ENCODE assay signal across 21 mouse cellular contexts in genomic region chr11:69476802-69477201, GRCm38 (mm10).
DNase-seq lines count a peak whose midpoint lies in the region; ATAC-seq and TF ChIP-seq lines count a peak whose summit lies in the region.
"Had no signal": no experiment of that assay in that cellular context is flagged by ENCODE, and none has a peak within 500 bp of the region (broad histone marks: within the 10 kb centered on the region; RNA-seq: fewer than 3 reads in every experiment).

No protein-coding gene starts in this region.

- no peaks in the 10 kb centered on the region for H3K4me1 ChIP-seq in lung, postnatal 0 days (ENCODE audit: insufficient read depth, low read depth, low read length)

- no peak overlapping the region for H3K4me2 ChIP-seq in lung, postnatal 0 days (replicated peaks; ENCODE audit: low read depth, low read length)
- H3K4me2 ChIP-seq: embryonic facial prominence, embryonic 15.5 days; heart, embryonic 13.5 days; hindbrain, embryonic 13.5 days had no signal

- ATAC-seq in lung, postnatal 0 days: peak; percentile 77
- ATAC-seq in monocyte, adult 5-6 weeks (replicated peaks; ENCODE audit: insufficient number of reproducible peaks, low FRiP score, low TSS enrichment, poor library complexity, severe bottlenecking): no peak
- ATAC-seq: forebrain, embryonic 14.5 days had no signal

- no peak overlapping the region for H3K4me3 ChIP-seq in lung, postnatal 0 days (ENCODE audit: low read depth, low read length)
- H3K4me3 ChIP-seq: embryonic facial prominence, embryonic 15.5 days; erythroblast, embryonic 14.5 days; forebrain, embryonic 10.5 days; gastrocnemius, adult 2 months; heart, embryonic 13.5 days; hindbrain, embryonic 13.5 days had no signal

- no peak overlapping the region for H3K27ac ChIP-seq in lung, postnatal 0 days (ENCODE audit: low read length)
- H3K27ac ChIP-seq: embryonic facial prominence, embryonic 15.5 days; gastrocnemius, adult 2 months; heart, embryonic 13.5 days; hindbrain, embryonic 13.5 days had no signal

- no peaks in the 10 kb centered on the region for H3K36me3 ChIP-seq in lung, postnatal 0 days (ENCODE audit: insufficient read depth, low read length)
- H3K36me3 ChIP-seq: forebrain, embryonic 10.5 days; heart, embryonic 13.5 days; hindbrain, embryonic 13.5 days had no signal

- peak; percentile 67 to 78 for DNase-seq in lung, adult 18-20 months
- peak; percentile 85 for DNase-seq in lung, postnatal 0 days (ENCODE audit: low spot score)
- DNase-seq in lung, postnatal 36 days: peak; percentile 83
- DNase-seq in ovary, postnatal 10 days (ENCODE audit: low spot score): no peak
- no peak for DNase-seq in left cerebral cortex, adult 8-10 months (ENCODE audit: low spot score in 2 of 2)
- DNase-seq: adrenal gland, adult 2 months; adrenal gland, postnatal 36 days; cerebellum, adult 2 months; cerebellum, postnatal 14 days; embryo, embryonic 11 days; gastrocnemius, adult 2 months; gastrocnemius, postnatal 25 days; heart, adult 11 months; heart, postnatal 36 days had no signal

- peak; percentile 65 for TF ChIP-seq EP300 in lung, postnatal 0 days (IDR thresholded peaks at IDR 0.05)

- H3K9ac ChIP-seq in lung, postnatal 0 days (replicated peaks; ENCODE audit: low read depth): no peak overlapping the region
- H3K9ac ChIP-seq: embryonic facial prominence, embryonic 15.5 days; heart, embryonic 13.5 days; hindbrain, embryonic 13.5 days had no signal

- H3K27me3 ChIP-seq in lung, postnatal 0 days (replicated peaks; ENCODE audit: insufficient read depth, low read length): no peaks in the 10 kb centered on the region
- H3K27me3 ChIP-seq: embryonic facial prominence, embryonic 15.5 days; hindbrain, embryonic 13.5 days had no signal

- no peaks in the 10 kb centered on the region for H3K9me3 ChIP-seq in lung, postnatal 0 days (ENCODE audit: low read length)
- H3K9me3 ChIP-seq: embryonic facial prominence, embryonic 15.5 days; forebrain, embryonic 10.5 days; heart, embryonic 13.5 days; hindbrain, embryonic 13.5 days had no signal

- TF ChIP-seq CTCF in lung, postnatal 0 days (IDR thresholded peaks at IDR 0.05): no peak

- 69% methylated on average over 10 of the region's 10 CpGs for WGBS in lung, postnatal 0 days

Comparison
In these comparisons a context has a peak if more than half of its experiments do, and no peak if none do; other contexts are left out.
1. DNase-seq: peak in lung, adult 18-20 months (2 of 2), lung, postnatal 0 days (single experiment) and lung, postnatal 36 days (single experiment); none in ovary, postnatal 10 days (single experiment) and left cerebral cortex, adult 8-10 months (0 of 2).